Mouse (Mus musculus) neural tube, embryonic 14.5 days (tissue): Measurements from ENCODE around the gene Ccdc65. TPM values are rescaled to one million over a fixed set of nuclear protein-coding genes. Genes with fewer than 3 reads are reported as not detected.
"Not testable (repeated sequence)": the region's sequence is repeated elsewhere in the genome, so short reads cannot be mapped to it uniquely, and the experiment has no call there.

Experiments
- ATAC-seq: fragments of 200-750 bp; cut with Nextera tagmentation; 2 replicates; pipeline ENCODE4 v1.8.0; 2017; ENCODE audit warnings: low read depth, mild to moderate bottlenecking, moderate TSS enrichment, moderate library complexity
- H3K27ac ChIP-seq: fragments of 300-500 bp; sonication (generic); 2 replicates; pipeline ENCODE4 v1.5.1; 2014; ENCODE audit warnings: low read depth, mild to moderate bottlenecking, control low read depth, low read length, moderate library complexity, mixed read lengths
- H3K27me3 ChIP-seq: fragments of 300-500 bp; sonication (generic); 2 replicates; pipeline ENCODE4 v1.6.1; 2014; ENCODE audit warnings: low read length; ENCODE audit not compliant: control insufficient read depth, insufficient read depth
- H3K36me3 ChIP-seq: fragments of 300-500 bp; sonication (generic); 2 replicates; pipeline ENCODE4 v1.6.1; 2014; ENCODE audit warnings: low read length, mixed read lengths; ENCODE audit not compliant: control insufficient read depth, insufficient read depth
- H3K4me1 ChIP-seq: fragments of 300-500 bp; sonication (generic); 2 replicates; pipeline ENCODE4 v1.6.1; 2014; ENCODE audit warnings: low read length; ENCODE audit not compliant: control insufficient read depth, insufficient read depth
- H3K4me2 ChIP-seq: fragments of 300-500 bp; sonication (generic); 2 replicates; pipeline ENCODE4 v1.6.1; 2014; ENCODE audit warnings: mild to moderate bottlenecking, low read depth, low read length, control low read depth
- H3K4me3 ChIP-seq: fragments of 300-500 bp; sonication (generic); 2 replicates; pipeline ENCODE4 v1.5.1; 2014; ENCODE audit warnings: low read depth, low read length, control low read depth, mixed read lengths
- H3K9ac ChIP-seq: fragments of 300-500 bp; sonication (generic); replicated peaks from 2 replicates; pipeline ENCODE4 v1.6.1; 2014; ENCODE audit warnings: low read depth, mild to moderate bottlenecking, control low read depth, low read length, mixed read lengths
- H3K9me3 ChIP-seq: fragments of 300-500 bp; sonication (generic); 2 replicates; pipeline ENCODE4 v1.6.1; 2016; ENCODE audit warnings: low read length; ENCODE audit not compliant: control insufficient read depth
- WGBS: fragments of 180-500 bp; shearing (Covaris S2); extraction: QIAGEN DNeasy Blood & Tissue Kit; methylation state at CpG from one replicate; pipeline ENCODE4 v1.1.7; 2014; 5-methylcytosine and 5-hydroxymethylcytosine counted together
- polyA plus RNA-seq: library from polyadenylated mRNA; unstranded; fragments of >200 nt; fragmentation: Nextera tagmentation; extraction: Ambion mirVana; gene quantifications from 2 replicates; pipeline ENCODE4 v1.2.1, GENCODE M21; 2014

The Ccdc65 gene
- polyA plus RNA-seq, 1 experiment from 2014 or later, result 6.0 TPM

- ATAC-seq, result no peak
- 90% methylated on average over 8 of the region's 8 CpGs for WGBS
- Histone ChIP-seq H3K4me1 (peaks cover 1% of the 10 kb centered on the region; the same call in 1 of the 2 replicates), H3K9me3 (no peaks in the 10 kb centered on the region), H3K27ac (no peak overlapping the region), H3K27me3 (no peaks in the 10 kb centered on the region), H3K36me3 (peaks cover 33% of the 10 kb centered on the region), H3K9ac (no peak overlapping the region), H3K4me3 (no peak overlapping the region), H3K4me2 (no peak overlapping the region)
These were observed 34.9 kb downstream of the Ccdc65 start for GRCm38 (mm10) chr15:98742766-98743428.

GRCm38 (mm10) chr15:98743863-98744262 is 35.9 kb downstream of the Ccdc65 start:
- H3K9me3 ChIP-seq, H3K27ac ChIP-seq, H3K4me1 ChIP-seq, H3K4me3 ChIP-seq, H3K27me3 ChIP-seq, ATAC-seq, H3K9ac ChIP-seq, H3K4me2 ChIP-seq: not testable (repeated sequence)
- WGBS, result 97% methylated on average over 3 of the region's 3 CpGs
- H3K36me3 ChIP-seq, result peaks cover 28% of the 10 kb centered on the region

- H3K9ac ChIP-seq, result no peak overlapping the region
- no peak overlapping the region for H3K27ac ChIP-seq
- H3K4me3 ChIP-seq, result no peak overlapping the region
- no peak for ATAC-seq
- no peaks in the 10 kb centered on the region for H3K27me3 ChIP-seq
- WGBS, result 90% methylated on average over 10 of the region's 10 CpGs
- 0 out of 2 replicates have a peak, but pooled peaks cover 4% of the 10 kb centered on the region for H3K36me3 ChIP-seq
- no peaks in the 10 kb centered on the region for H3K9me3 ChIP-seq
- peaks cover 6% of the 10 kb centered on the region; the same call in 1 of the 2 replicates for H3K4me1 ChIP-seq
- no peak overlapping the region for H3K4me2 ChIP-seq
These were observed 38.4 kb downstream of the Ccdc65 start for GRCm38 (mm10) chr15:98746344-98746965.

- Histone ChIP-seq H3K36me3 (no peaks in the 10 kb centered on the region), H3K27me3 (no peaks in the 10 kb centered on the region), H3K27ac (no peak overlapping the region), H3K4me2 (no peak overlapping the region), H3K9ac (no peak overlapping the region), H3K4me1 (peaks cover 6% of the 10 kb centered on the region; the same call in 1 of the 2 replicates), H3K9me3 (no peaks in the 10 kb centered on the region), H3K4me3 (no peak overlapping the region)
- WGBS, result 87% methylated on average over 6 of the region's 6 CpGs
- ATAC-seq, result no peak
These were observed 39.3 kb downstream of the Ccdc65 start for GRCm38 (mm10) chr15:98747296-98747695.

- no peaks in the 10 kb centered on the region for H3K36me3 ChIP-seq
- no peak overlapping the region for H3K4me3 ChIP-seq
- H3K4me2 ChIP-seq, result no peak overlapping the region
- no peaks in the 10 kb centered on the region for H3K27me3 ChIP-seq
- no peak overlapping the region for H3K27ac ChIP-seq
- no peaks in the 10 kb centered on the region for H3K9me3 ChIP-seq
- 98% methylated on average over 2 of the region's 2 CpGs for WGBS
- H3K4me1 ChIP-seq, result peaks cover 6% of the 10 kb centered on the region; the same call in 1 of the 2 replicates
- H3K9ac ChIP-seq, result no peak overlapping the region
- ATAC-seq, result no peak
These were observed 41.1 kb downstream of the Ccdc65 start for GRCm38 (mm10) chr15:98749093-98749492.

GRCm38 (mm10) chr15:98753021-98753423 is 45.0 kb downstream of the Ccdc65 start:
- Histone ChIP-seq H3K27ac (no peak overlapping the region), H3K9ac (no peak overlapping the region), H3K9me3 (no peaks in the 10 kb centered on the region), H3K4me3 (no peak overlapping the region), H3K4me2 (no peak overlapping the region), H3K4me1 (peaks cover 3% of the 10 kb centered on the region; the same call in 1 of the 2 replicates), H3K27me3 (no peaks in the 10 kb centered on the region), H3K36me3 (0 out of 2 replicates have a peak, but pooled peaks cover 3% of the 10 kb centered on the region)
- 76% methylated on average over 8 of the region's 8 CpGs for WGBS
- ATAC-seq, result no peak

GRCm38 (mm10) chr15:98754125-98754524 is 46.1 kb downstream of the Ccdc65 start:
- Histone ChIP-seq H3K27me3 (no peaks in the 10 kb centered on the region), H3K9ac (no peak overlapping the region), H3K36me3 (0 out of 2 replicates have a peak, but pooled peaks cover 3% of the 10 kb centered on the region), H3K4me2 (no peak overlapping the region), H3K9me3 (no peaks in the 10 kb centered on the region), H3K27ac (no peak overlapping the region), H3K4me3 (no peak overlapping the region), H3K4me1 (no peaks in the 10 kb centered on the region)
- ATAC-seq, result no peak
- 95% methylated on average over 2 of the region's 2 CpGs for WGBS

GRCm38 (mm10) chr15:98762201-98762621 is 54.2 kb downstream of the Ccdc65 start:
- 1% methylated on average over 20 of the region's 24 CpGs for WGBS
- ATAC-seq, result peak; percentile 60
- H3K27me3 ChIP-seq, result peaks cover 4% of the 10 kb centered on the region; the same call in 1 of the 2 replicates

More at GRCm38 (mm10) chr15:98762201-98762621, 54.2 kb downstream of the Ccdc65 start:
- Histone ChIP-seq H3K4me2 (peak overlapping the region; percentile 73), H3K4me1 (peaks cover 12% of the 10 kb centered on the region), H3K36me3 (no peaks in the 10 kb centered on the region), H3K4me3 (peak overlapping the region; percentile 100), H3K9me3 (no peaks in the 10 kb centered on the region), H3K27ac (peak overlapping the region; percentile 89), H3K9ac (peak overlapping the region; percentile 92)
